Mouse (Mus musculus) liver, postnatal 0 days (tissue): ENCODE results near the gene Kbtbd3.

Experiments used
- CTCF ChIP-seq: sonication (generic); IDR thresholded peaks from 2 replicates; pipeline ENCODE4 v1.5.1; 2016; ENCODE audit warnings: antibody characterized with exemption, low read depth
- EP300 ChIP-seq: IDR thresholded peaks from 2 replicates; pipeline ENCODE4 v1.6.1; 2016; ENCODE audit warnings: antibody characterized with exemption, low read depth, mild to moderate bottlenecking

- TF ChIP-seq CTCF (peak; percentile 33; the same call in 1 of the 2 replicates), EP300 (no peak)
Observed at GRCm38 (mm10) chr9:4304867-4305266, 4.8 kb upstream of the Kbtbd3 start.
